ENCODE assay signal across 8 mouse cellular contexts in the genomic region with DNA sequence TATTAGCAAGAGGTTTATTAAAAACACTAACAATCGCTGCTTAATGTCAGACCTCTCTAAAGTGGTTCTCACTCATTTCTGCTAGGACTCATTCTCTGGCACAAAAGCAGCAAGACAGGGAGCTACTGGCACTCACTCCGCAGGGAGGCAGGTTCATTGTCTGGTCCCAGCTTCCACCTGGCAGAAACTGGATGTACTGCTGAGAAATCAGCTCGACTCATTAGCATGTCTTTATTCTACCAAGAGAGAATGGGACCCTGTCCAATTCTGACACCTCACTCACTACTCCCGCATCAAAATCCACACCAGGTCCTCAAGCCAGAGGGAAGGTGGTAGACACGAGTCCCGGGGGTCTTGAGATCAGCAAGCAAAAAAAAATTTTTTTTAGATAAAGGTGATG. TPM values are rescaled to one million over a fixed set of nuclear protein-coding genes. Genes with fewer than 3 reads are reported as not detected.
DNase-seq lines count a peak whose midpoint lies in the region; ATAC-seq and TF ChIP-seq lines count a peak whose summit lies in the region.

No protein-coding gene starts in this region.

- no peaks in the 10 kb centered on the region for H3K27me3 ChIP-seq in MEL (ENCODE audit: control insufficient read depth in 1 of 2, insufficient read depth in 2 of 2, low read length in 2 of 2)
- 0 out of 2 replicates have a peak, but pooled peaks cover 2% of the 10 kb centered on the region for H3K27me3 ChIP-seq in forebrain, embryonic 11.5 days (ENCODE audit: control insufficient read depth, insufficient read depth, low read length)
- H3K27me3 ChIP-seq in liver, embryonic 15.5 days, result peaks cover 43% of the 10 kb centered on the region

- 12% methylated on average over 6 of the region's 6 CpGs for WGBS in forebrain, embryonic 11.5 days
- 42% methylated on average over 6 of the region's 6 CpGs for WGBS in liver, embryonic 15.5 days (ENCODE audit: insufficient replicate concordance)

- no peak for ATAC-seq in forebrain, embryonic 11.5 days (replicated peaks; ENCODE audit: low FRiP score)
- ATAC-seq in liver, embryonic 15.5 days (ENCODE audit: insufficient read depth), result no peak

- TF ChIP-seq EP300 in MEL (IDR thresholded peaks at IDR 0.05; ENCODE audit: low read depth in 1 of 2, low read length in 2 of 2), result no peak

- TF ChIP-seq POLR2A in MEL (IDR thresholded peaks at IDR 0.05; ENCODE audit: control insufficient read depth in 1 of 2, insufficient read depth in 1 of 2, low read depth in 1 of 2, low read length in 2 of 2, poor library complexity in 1 of 2), result no peak

- no peak for DNase-seq in gastrocnemius, adult 2 months
- DNase-seq in gastrocnemius, adult 8-10 months (ENCODE audit: low spot score in 2 of 2), result no peak
- peak; percentile 37 for DNase-seq in MEL (ENCODE audit: low read depth, low spot score)
- DNase-seq in forebrain, embryonic 11.5 days (ENCODE audit: low spot score), result peak; percentile 49
- no peak for DNase-seq in thymus, postnatal 36 days
- DNase-seq in left cerebral cortex, postnatal 25 days (ENCODE audit: low spot score in 2 of 2), result no peak
- DNase-seq in lung, postnatal 14 days, result no peak

- H3K4me1 ChIP-seq in MEL (ENCODE audit: control insufficient read depth in 1 of 2, insufficient read depth in 2 of 2, low read length in 2 of 2), result peaks cover 10 to 27% of the 10 kb centered on the region in 2 experiments
- peaks cover 8% of the 10 kb centered on the region; the same call in 1 of the 2 replicates for H3K4me1 ChIP-seq in forebrain, embryonic 11.5 days (replicated peaks; ENCODE audit: control insufficient read depth, insufficient read depth, low read length)
- peaks cover 25% of the 10 kb centered on the region for H3K4me1 ChIP-seq in liver, embryonic 15.5 days (replicated peaks)

- no peak for TF ChIP-seq RAD21 in MEL (IDR thresholded peaks at IDR 0.05; ENCODE audit: low read depth, low read length)

- peak overlapping the region; percentile 97 for H3K4me2 ChIP-seq in forebrain, embryonic 11.5 days (ENCODE audit: low read depth, low read length, severe bottlenecking)
- H3K4me2 ChIP-seq in liver, embryonic 15.5 days, result peak overlapping the region; percentile 100

- H3K79me2 ChIP-seq in MEL (ENCODE audit: control insufficient read depth, insufficient read depth, low read length, poor library complexity), result peaks cover 4% of the 10 kb centered on the region; the same call in 1 of the 2 replicates

- no peak overlapping the region for H3K27ac ChIP-seq in gastrocnemius, adult 2 months
- H3K27ac ChIP-seq in MEL (ENCODE audit: control insufficient read depth, low read depth, low read length), result no peak overlapping the region
- H3K27ac ChIP-seq in forebrain, embryonic 11.5 days (ENCODE audit: low read depth, low read length), result no peak overlapping the region
- no peak overlapping the region for H3K27ac ChIP-seq in liver, embryonic 15.5 days (replicated peaks)

- peak overlapping the region; percentile 88; the same call in 1 of the 2 replicates for H3K4me3 ChIP-seq in gastrocnemius, adult 2 months
- H3K4me3 ChIP-seq in MEL (ENCODE audit: control insufficient read depth in 1 of 2, insufficient read depth in 1 of 2, low read depth in 2 of 2, low read length in 2 of 2), result peak overlapping the region in 1 of 2 experiments; percentile 64; a peak in 2 of 4 replicates
- H3K4me3 ChIP-seq in forebrain, embryonic 11.5 days (ENCODE audit: low read depth, low read length), result peak overlapping the region; percentile 76
- peak overlapping the region; percentile 70 for H3K4me3 ChIP-seq in liver, embryonic 15.5 days (replicated peaks)

- peaks cover 0 to 30% of the 10 kb centered on the region in 2 experiments; a peak in 2 of 4 replicates for H3K36me3 ChIP-seq in MEL (ENCODE audit: control insufficient read depth in 1 of 2, insufficient read depth in 2 of 2, low read length in 2 of 2)
- H3K36me3 ChIP-seq in forebrain, embryonic 11.5 days (ENCODE audit: control insufficient read depth, insufficient read depth, low read length), result no peaks in the 10 kb centered on the region
- no peaks in the 10 kb centered on the region for H3K36me3 ChIP-seq in liver, embryonic 15.5 days (replicated peaks)

- TF ChIP-seq CTCF in gastrocnemius, adult 2 months (IDR thresholded peaks at IDR 0.05), result no peak
- no peak for TF ChIP-seq CTCF in MEL (IDR thresholded peaks at IDR 0.05 in 2 of 3, conservative IDR thresholded peaks at IDR 0.05 in 1 of 3; ENCODE audit: control insufficient read depth in 1 of 3, insufficient read depth in 1 of 3, low read depth in 2 of 3, low read length in 3 of 3, poor library complexity in 1 of 3, severe bottlenecking in 1 of 3)

- intact Hi-C loops in gastrocnemius, adult 2 months (cut with DNase I), result no loop called here
- intact Hi-C loops in left cerebral cortex, postnatal 25 days (cut with DNase I), result no loop called here

- H3K9me3 ChIP-seq in MEL (replicated peaks; ENCODE audit: insufficient read depth, low read length), result no peaks in the 10 kb centered on the region
- no peaks in the 10 kb centered on the region for H3K9me3 ChIP-seq in forebrain, embryonic 11.5 days (ENCODE audit: control insufficient read depth, low read length)
- H3K9me3 ChIP-seq in liver, embryonic 15.5 days (replicated peaks), result no peaks in the 10 kb centered on the region

- H3K9ac ChIP-seq in MEL (ENCODE audit: control insufficient read depth, low read depth, low read length, poor library complexity, severe bottlenecking), result peak overlapping the region; percentile 83; the same call in 1 of the 2 replicates
- H3K9ac ChIP-seq in forebrain, embryonic 11.5 days (ENCODE audit: low read length), result peak overlapping the region; percentile 95
- no peak overlapping the region for H3K9ac ChIP-seq in liver, embryonic 15.5 days

TF ChIP-seq in MEL, 35 proteins besides CTCF, POLR2A, EP300 and RAD21:
- TF ChIP-seq NELFE (IDR thresholded peaks at IDR 0.05; ENCODE audit: low read depth, low read length) (no peak), KAT2A (conservative IDR thresholded peaks at IDR 0.05; ENCODE audit: low read depth, low read length) (no peak), NRF1 (IDR thresholded peaks at IDR 0.05; ENCODE audit: insufficient read depth, low read depth, low read length, poor library complexity, severe bottlenecking) (no peak), POLR2AphosphoS5 (IDR thresholded peaks at IDR 0.05; ENCODE audit: borderline replicate concordance, low read depth, low read length) (no peak), MAX (IDR thresholded peaks at IDR 0.05; ENCODE audit: low read length) (no peak), E2F4 (IDR thresholded peaks at IDR 0.05; ENCODE audit: borderline replicate concordance, low read depth, low read length) (no peak), ELF1 (IDR thresholded peaks at IDR 0.05; ENCODE audit: low read depth, low read length) (no peak), BHLHE40 (IDR thresholded peaks at IDR 0.05; ENCODE audit: borderline replicate concordance, low read depth, low read length) (no peak), CHD2 (IDR thresholded peaks at IDR 0.05; ENCODE audit: low read length) (no peak), ZC3H11A (IDR thresholded peaks at IDR 0.05; ENCODE audit: low read depth, low read length) (no peak), GABPA (IDR thresholded peaks at IDR 0.05; ENCODE audit: low read depth, low read length) (no peak), RCOR1 (IDR thresholded peaks at IDR 0.05; ENCODE audit: low read depth, low read length) (no peak), TAL1 (IDR thresholded peaks at IDR 0.05; ENCODE audit: low read length) (no peak), MEF2A (IDR thresholded peaks at IDR 0.05; ENCODE audit: extremely low read depth, insufficient replicate concordance, low read depth, low read length, poor library complexity, severe bottlenecking) (no peak), MYC (IDR thresholded peaks at IDR 0.05; ENCODE audit: low read depth, low read length) (no peak), MAZ (IDR thresholded peaks at IDR 0.05; ENCODE audit: low read depth, low read length) (no peak), GATA1 (IDR thresholded peaks at IDR 0.05; ENCODE audit: low read depth, low read length) (no peak), HCFC1 (IDR thresholded peaks at IDR 0.05; ENCODE audit: low read depth, low read length) (no peak), TCF12 (IDR thresholded peaks at IDR 0.05; ENCODE audit: low read depth, low read length) (no peak), USF1 (IDR thresholded peaks at IDR 0.05; ENCODE audit: low read depth, low read length) (no peak)
TF ChIP-seq in MEL: peak in this region for 0.

RNA-seq across cellular contexts. Expression of gene Rnf157, which starts 1.2 kb away (rescaled TPM):
- total RNA-seq in gastrocnemius, adult 2 months (2021), result 10 to 100 TPM; 24.3 to 32.0 TPM
- total RNA-seq in gastrocnemius, adult 8-10 months (2022), result 10 to 100 TPM; 23.0 to 29.5 (median 24.2) TPM
- 4.6 and 7.5 TPM in 2 replicates for total RNA-seq in MEL (2012; rRNA removed)
- 10 to 100 TPM in 1 of 2 experiments, not detected in 1; 10.9 TPM for polyA plus RNA-seq in MEL (2012; ENCODE audit: insufficient read depth in 1 of 2, insufficient read length in 2 of 2, low read depth in 1 of 2, low replicate concordance in 2 of 2, missing spikeins in 1 of 2)
- polyA plus RNA-seq in forebrain, embryonic 11.5 days (2014; fragmentation: Nextera tagmentation; extraction: Ambion mirVana), result 25.0 and 26.1 TPM in 2 replicates
- 1.0 and 1.4 TPM in 2 replicates for polyA plus RNA-seq in liver, embryonic 15.5 days (2015; fragmentation: Nextera tagmentation; extraction: Ambion mirVana)
- total RNA-seq in left cerebral cortex, postnatal 25 days (2021), result 100 to 1,000 TPM; 252 to 278 TPM

RNA-seq across cellular contexts. Expression of gene Ubald2, which starts 22.3 kb away (rescaled TPM):
- total RNA-seq in gastrocnemius, adult 2 months (2021), result 10 to 100 TPM; 38.7 to 50.9 TPM
- 10 to 100 TPM; 35.1 to 63.5 (median 47.7) TPM for total RNA-seq in gastrocnemius, adult 8-10 months (2022)
- total RNA-seq in MEL (2012; rRNA removed), result 56.8 and 66.2 TPM in 2 replicates
- 10 to 100 TPM in 1 of 2 experiments, not detected in 1; 77.7 TPM for polyA plus RNA-seq in MEL (2012; ENCODE audit: insufficient read depth in 1 of 2, insufficient read length in 2 of 2, low read depth in 1 of 2, low replicate concordance in 2 of 2, missing spikeins in 1 of 2)
- 80.2 and 83.7 TPM in 2 replicates for polyA plus RNA-seq in forebrain, embryonic 11.5 days (2014; fragmentation: Nextera tagmentation; extraction: Ambion mirVana)
- 33.1 and 33.9 TPM in 2 replicates for polyA plus RNA-seq in liver, embryonic 15.5 days (2015; fragmentation: Nextera tagmentation; extraction: Ambion mirVana)
- 10 to 100 TPM; 31.3 to 33.7 TPM for total RNA-seq in left cerebral cortex, postnatal 25 days (2021)

RNA-seq across cellular contexts. Expression of gene Qrich2, which starts 54.5 kb away (rescaled TPM):
- total RNA-seq in gastrocnemius, adult 2 months (2021), result under 1 TPM in 1 of 2 experiments, not detected in 1; 0.06 TPM
- total RNA-seq in gastrocnemius, adult 8-10 months (2022), result not detected
- total RNA-seq in MEL (2012; rRNA removed), result not detected in 2 replicates
- under 1 TPM in 1 of 2 experiments, not detected in 1; 0.11 TPM for polyA plus RNA-seq in MEL (2012; ENCODE audit: insufficient read depth in 1 of 2, insufficient read length in 2 of 2, low read depth in 1 of 2, low replicate concordance in 2 of 2, missing spikeins in 1 of 2)
- polyA plus RNA-seq in forebrain, embryonic 11.5 days (2014; fragmentation: Nextera tagmentation; extraction: Ambion mirVana), result not detected in 2 replicates
- not detected in 2 replicates for polyA plus RNA-seq in liver, embryonic 15.5 days (2015; fragmentation: Nextera tagmentation; extraction: Ambion mirVana)
- not detected for total RNA-seq in left cerebral cortex, postnatal 25 days (2021)

Comparison
In these comparisons a context has a peak if more than half of its experiments do, and no peak if none do; other contexts are left out.
1. DNase-seq: peak in MEL (single experiment) and forebrain, embryonic 11.5 days (single experiment); none in gastrocnemius, adult 2 months (single experiment), gastrocnemius, adult 8-10 months (0 of 2), thymus, postnatal 36 days (0 of 2), left cerebral cortex, postnatal 25 days (0 of 2) and lung, postnatal 14 days (single experiment).
2. RNA of gene Rnf157, which starts 1.2 kb away (total RNA-seq): 252 to 278 TPM in left cerebral cortex, postnatal 25 days; 24.3 to 32.0 TPM in gastrocnemius, adult 2 months, 23.0 to 29.5 TPM in gastrocnemius, adult 8-10 months and 4.6 to 7.5 TPM in MEL; every median in the first group is over 4 times any median in the second.